Mouse (Mus musculus): ENCODE data around the gene Ppp2r5d. TPM values are rescaled to one million over a fixed set of nuclear protein-coding genes. Genes with fewer than 3 reads are reported as not detected.

Gene Ppp2r5d
- polyA plus RNA-seq, 1 experiment, result 53.8 TPM

- no peak for DNase-seq
- WGBS, result 86% methylated on average over 6 of the region's 6 CpGs
Observed at GRCm38 (mm10) chr17:46685913-46686312, 19.0 kb downstream of the Ppp2r5d start.

GRCm38 (mm10) chr17:46682654-46683389, 22.1 kb downstream of the Ppp2r5d start:
- H3K4me3 ChIP-seq (replicated peaks; ENCODE audit: extremely low read depth, low read depth, low read length), result no peak overlapping the region
- no peak for TF ChIP-seq CTCF (IDR thresholded peaks at IDR 0.05; ENCODE audit: insufficient read depth, low read length)
- no peak for TF ChIP-seq POLR2A (IDR thresholded peaks at IDR 0.05; ENCODE audit: borderline replicate concordance, extremely low read depth, low read depth, low read length)
- WGBS, result 87% methylated on average over 16 of the region's 16 CpGs

More at GRCm38 (mm10) chr17:46685913-46686312, 19.0 kb downstream of the Ppp2r5d start:
- Histone ChIP-seq H3K4me3 (replicated peaks; ENCODE audit: extremely low read depth, low read depth, low read length) (no peak overlapping the region), H3K4me1 (ENCODE audit: control insufficient read depth, insufficient read depth, low read length) (peaks cover 4% of the 10 kb centered on the region; the same call in 1 of the 2 replicates)
- TF ChIP-seq POLR2A (IDR thresholded peaks at IDR 0.05; ENCODE audit: borderline replicate concordance, extremely low read depth, low read depth, low read length) (no peak), CTCF (IDR thresholded peaks at IDR 0.05; ENCODE audit: insufficient read depth, low read length) (no peak)

GRCm38 (mm10) chr17:46681466-46682118, 23.3 kb downstream of the Ppp2r5d start:
- WGBS, result 25% methylated on average over 12 of the region's 12 CpGs
- TF ChIP-seq POLR2A (IDR thresholded peaks at IDR 0.05; ENCODE audit: borderline replicate concordance, extremely low read depth, low read depth, low read length) (no peak), CTCF (IDR thresholded peaks at IDR 0.05; ENCODE audit: insufficient read depth, low read length) (no peak)

More at GRCm38 (mm10) chr17:46682654-46683389, 22.1 kb downstream of the Ppp2r5d start:
- H3K4me1 ChIP-seq (ENCODE audit: control insufficient read depth, insufficient read depth, low read length), result peaks cover 6% of the 10 kb centered on the region; the same call in 1 of the 2 replicates
- peak; percentile 13 for DNase-seq

GRCm38 (mm10) chr17:46680760-46681373, 24.0 kb downstream of the Ppp2r5d start, which contains the start of gene Klhdc3:
TSS of gene Klhdc3 (minus strand) at chr17:46680914.
- Histone ChIP-seq H3K4me1 (ENCODE audit: control insufficient read depth, insufficient read depth, low read length) (peaks cover 6% of the 10 kb centered on the region; the same call in 1 of the 2 replicates), H3K4me3 (replicated peaks; ENCODE audit: extremely low read depth, low read depth, low read length) (peak within 1 kb of the TSS; percentile 75)
- WGBS, result under 1% methylated on average over 49 of the region's 49 CpGs
- DNase-seq, result peak; percentile 93
- TF ChIP-seq CTCF (IDR thresholded peaks at IDR 0.05; ENCODE audit: insufficient read depth, low read length) (no peak), POLR2A (IDR thresholded peaks at IDR 0.05; ENCODE audit: borderline replicate concordance, extremely low read depth, low read depth, low read length) (peak; percentile 58; the same call in 1 of the 2 replicates)

More at GRCm38 (mm10) chr17:46681466-46682118, 23.3 kb downstream of the Ppp2r5d start:
- Histone ChIP-seq H3K4me1 (ENCODE audit: control insufficient read depth, insufficient read depth, low read length) (peaks cover 6% of the 10 kb centered on the region; the same call in 1 of the 2 replicates), H3K4me3 (replicated peaks; ENCODE audit: extremely low read depth, low read depth, low read length) (peak overlapping the region; percentile 68)
- peak; percentile 15 for DNase-seq

GRCm38 (mm10) chr17:46679843-46680759, 24.8 kb downstream of the Ppp2r5d start:
- TF ChIP-seq POLR2A (IDR thresholded peaks at IDR 0.05; ENCODE audit: borderline replicate concordance, extremely low read depth, low read depth, low read length), result no peak
- peak; percentile 21; the same call in 1 of the 2 replicates for TF ChIP-seq CTCF (IDR thresholded peaks at IDR 0.05; ENCODE audit: insufficient read depth, low read length)
- DNase-seq, result no peak
- WGBS, result 1% methylated on average over 34 of the region's 34 CpGs
- H3K4me3 ChIP-seq (replicated peaks; ENCODE audit: extremely low read depth, low read depth, low read length), result peak overlapping the region; percentile 75
- peaks cover 6% of the 10 kb centered on the region; the same call in 1 of the 2 replicates for H3K4me1 ChIP-seq (ENCODE audit: control insufficient read depth, insufficient read depth, low read length)

- peaks cover 8% of the 10 kb centered on the region for H3K4me1 ChIP-seq (ENCODE audit: control insufficient read depth, insufficient read depth, low read length)
- WGBS, result 24% methylated on average over 9 of the region's 9 CpGs
- no peak for TF ChIP-seq POLR2A (IDR thresholded peaks at IDR 0.05; ENCODE audit: borderline replicate concordance, extremely low read depth, low read depth, low read length)
- TF ChIP-seq CTCF (IDR thresholded peaks at IDR 0.05; ENCODE audit: insufficient read depth, low read length), result no peak
- peak; percentile 19 for DNase-seq
- no peak overlapping the region for H3K4me3 ChIP-seq (replicated peaks; ENCODE audit: extremely low read depth, low read depth, low read length)
Observed at GRCm38 (mm10) chr17:46678911-46679310, 26.0 kb downstream of the Ppp2r5d start.

GRCm38 (mm10) chr17:46678416-46678815, 26.5 kb downstream of the Ppp2r5d start, which contains the start of gene Mea1:
TSS of gene Mea1 (plus strand) at chr17:46678793.
- 63% methylated on average over 9 of the region's 9 CpGs for WGBS
- Histone ChIP-seq H3K4me3 (replicated peaks; ENCODE audit: extremely low read depth, low read depth, low read length) (no peak within 1 kb of the TSS), H3K4me1 (ENCODE audit: control insufficient read depth, insufficient read depth, low read length) (peaks cover 8% of the 10 kb centered on the region)
- peak; percentile 63 for DNase-seq
- no peak for TF ChIP-seq CTCF (IDR thresholded peaks at IDR 0.05; ENCODE audit: insufficient read depth, low read length)
- no peak for TF ChIP-seq POLR2A (IDR thresholded peaks at IDR 0.05; ENCODE audit: borderline replicate concordance, extremely low read depth, low read depth, low read length)

- Histone ChIP-seq H3K4me1 (ENCODE audit: control insufficient read depth, insufficient read depth, low read length) (peaks cover 5% of the 10 kb centered on the region), H3K4me3 (replicated peaks; ENCODE audit: extremely low read depth, low read depth, low read length) (peak overlapping the region; percentile 38)
- 26% methylated on average over 15 of the region's 15 CpGs for WGBS
- TF ChIP-seq CTCF (IDR thresholded peaks at IDR 0.05; ENCODE audit: insufficient read depth, low read length) (no peak), POLR2A (IDR thresholded peaks at IDR 0.05; ENCODE audit: borderline replicate concordance, extremely low read depth, low read depth, low read length) (no peak)
- DNase-seq, result no peak
Observed at GRCm38 (mm10) chr17:46674530-46675283, 30.2 kb downstream of the Ppp2r5d start.
